Mouse (Mus musculus) spleen, embryonic (tissue): ENCODE data around the gene Angel2.
"Not testable (repeated sequence)": the region's sequence is repeated elsewhere in the genome, so short reads cannot be mapped to it uniquely, and the experiment has no call there.

Source experiments
- CTCF ChIA-PET: fragments of 350-600 bp; sonication (Branson Sonifier 250); formaldehyde crosslinking; loops from one replicate; lab custom pipeline; 2022; lab: Charles Lee

Gene Angel2

GRCm38 (mm10) chr1:190924812-190925211 lies at the start of gene Angel2:
TSS of gene Angel2 (plus strand) at chr1:190925112.
- CTCF ChIA-PET: not testable (repeated sequence)

- CTCF ChIA-PET: no interaction called here
Observed at GRCm38 (mm10) chr1:190875751-190876150, 49.2 kb upstream of the Angel2 start.

- CTCF ChIA-PET: interaction anchor here (0.6 kb wide), 1 partner anchor 656 kb away, joined by 4 read pairs; no protein-coding TSS in a partner anchor
Observed at GRCm38 (mm10) chr1:190880638-190881037, 44.3 kb upstream of the Angel2 start.

DNA sequence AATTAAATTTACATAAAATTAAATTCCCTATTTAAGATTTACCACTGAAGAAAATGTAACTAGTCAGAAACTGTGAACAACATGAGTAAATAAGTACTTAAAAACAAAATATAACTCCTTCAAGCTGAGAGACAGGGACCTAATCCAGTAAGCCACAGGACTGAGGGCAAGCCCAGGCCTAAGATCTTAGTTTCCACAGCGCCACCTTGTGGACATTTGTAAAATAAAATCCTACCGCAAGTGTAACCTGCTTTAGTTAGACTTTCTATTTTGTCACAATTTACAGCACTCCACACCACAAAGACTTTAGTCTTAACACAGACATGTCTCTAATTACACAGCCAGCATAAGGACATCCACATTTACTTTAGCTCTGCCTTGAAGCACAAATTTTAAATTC lies 43.5 kb upstream of the Angel2 start:
- CTCF ChIA-PET: no interaction called here

- CTCF ChIA-PET: no interaction called here
Observed at GRCm38 (mm10) chr1:190886014-190886413, 38.9 kb upstream of the Angel2 start.

- CTCF ChIA-PET: no interaction called here
Observed at GRCm38 (mm10) chr1:190888031-190888430, 36.9 kb upstream of the Angel2 start.

DNA sequence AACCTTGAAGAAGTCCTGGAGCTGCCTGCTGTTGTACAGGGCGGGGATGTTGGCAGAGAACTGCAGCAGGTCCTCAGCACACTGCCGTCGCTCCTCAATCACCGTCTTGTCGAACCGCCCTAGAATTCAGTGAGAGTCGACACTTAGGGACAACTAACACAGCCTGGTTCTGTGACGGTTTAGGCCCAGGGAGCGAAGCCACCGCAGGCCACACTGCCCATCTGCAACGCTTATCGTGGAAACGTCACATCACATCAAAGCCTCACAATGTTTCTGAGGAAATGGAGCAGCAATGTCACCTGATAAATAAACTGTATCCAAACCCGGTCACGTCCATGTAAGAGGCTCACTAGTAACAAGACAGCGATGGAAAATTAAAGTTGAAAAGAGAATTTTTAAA lies 36.3 kb upstream of the Angel2 start:
- CTCF ChIA-PET: no interaction called here

GRCm38 (mm10) chr1:190893559-190894167 lies 31.2 kb upstream of the Angel2 start:
- CTCF ChIA-PET: no interaction called here

DNA sequence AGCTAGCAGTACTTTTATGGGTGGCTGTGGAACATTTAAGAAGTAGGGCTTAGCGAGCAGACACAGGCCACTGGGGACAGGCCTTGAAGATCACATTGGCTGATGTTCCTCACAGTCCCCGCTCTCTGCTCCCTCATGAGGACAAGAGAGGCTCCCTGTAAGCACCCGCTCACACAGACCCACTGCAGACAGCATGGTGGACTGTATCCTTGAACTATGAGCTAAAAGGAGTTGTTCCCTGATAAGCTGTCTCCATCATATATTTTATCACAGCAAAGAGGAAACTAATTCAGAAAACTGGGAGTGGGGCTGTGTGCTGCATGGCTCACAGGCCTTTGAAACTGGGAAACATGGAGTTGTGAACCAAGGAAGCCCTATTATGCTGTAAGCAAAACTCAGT lies 26.7 kb upstream of the Angel2 start:
- CTCF ChIA-PET: no interaction called here

GRCm38 (mm10) chr1:190898899-190899575 lies 25.9 kb upstream of the Angel2 start:
- CTCF ChIA-PET: no interaction called here

DNA sequence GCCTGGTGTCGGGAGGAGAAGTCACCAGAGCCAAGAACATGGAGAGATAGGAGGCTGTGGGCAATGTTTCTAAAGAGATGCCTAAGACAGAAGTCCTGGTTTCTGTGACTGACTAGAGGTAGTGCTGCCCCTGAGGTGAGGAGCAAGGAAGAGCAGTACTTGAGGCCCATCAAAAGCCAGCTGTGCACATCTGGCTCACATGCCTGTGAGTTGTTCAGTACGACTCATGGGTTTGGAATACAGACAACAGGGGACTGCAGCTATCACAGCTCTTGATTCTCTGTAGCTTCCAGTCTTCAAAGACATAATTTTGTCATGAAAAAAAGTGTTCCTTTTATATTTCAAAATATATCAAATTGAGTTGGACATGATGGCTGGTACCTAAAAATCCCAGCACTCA lies 23.8 kb upstream of the Angel2 start:
- CTCF ChIA-PET: no interaction called here

- CTCF ChIA-PET: no interaction called here
Observed at GRCm38 (mm10) chr1:190904136-190904535, 20.8 kb upstream of the Angel2 start.

- CTCF ChIA-PET: no interaction called here
Observed at GRCm38 (mm10) chr1:190904714-190905113, 20.2 kb upstream of the Angel2 start.

GRCm38 (mm10) chr1:190910836-190911235 lies 14.1 kb upstream of the Angel2 start:
- CTCF ChIA-PET: no interaction called here

DNA sequence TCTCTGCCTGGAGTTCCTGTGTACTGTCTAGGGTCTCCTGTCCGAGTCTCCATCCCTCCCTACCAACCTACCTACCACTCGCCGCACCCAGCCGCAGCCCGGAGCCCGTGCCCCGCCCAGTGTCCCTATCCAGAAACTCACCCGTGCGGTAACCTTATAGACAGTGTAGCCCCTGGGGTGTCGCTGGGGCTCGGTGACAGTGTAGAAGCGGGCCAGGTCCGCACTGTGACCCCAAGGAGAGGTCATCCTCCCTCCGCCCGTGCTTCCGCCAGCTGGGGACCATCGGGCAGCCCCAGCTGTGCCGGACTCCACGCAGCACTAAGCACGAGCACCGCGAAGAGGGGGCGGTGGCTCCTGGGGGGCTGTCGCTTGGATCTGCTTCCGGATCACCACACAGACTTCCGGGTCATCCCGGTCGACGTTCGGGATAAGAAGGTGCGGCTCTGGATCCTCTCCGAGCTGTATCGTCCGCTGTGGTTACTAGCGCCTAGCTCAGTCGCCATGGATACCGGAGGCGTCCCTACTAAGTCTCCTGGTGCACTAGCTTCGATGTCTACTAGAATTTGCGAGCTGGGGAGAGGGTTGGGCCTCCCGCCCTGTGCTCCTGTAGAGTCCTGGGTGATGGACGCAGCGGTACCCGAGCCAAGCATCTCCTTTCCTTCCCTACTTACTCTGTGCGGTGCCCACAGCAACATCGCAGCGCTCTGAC lies 13.3 kb upstream of the Angel2 start, which contains the start of gene Rps6kc1:
TSS of gene Rps6kc1 (minus strand) at position 356 of the 709 bp plus-strand sequence.
- CTCF ChIA-PET: no interaction called here

DNA sequence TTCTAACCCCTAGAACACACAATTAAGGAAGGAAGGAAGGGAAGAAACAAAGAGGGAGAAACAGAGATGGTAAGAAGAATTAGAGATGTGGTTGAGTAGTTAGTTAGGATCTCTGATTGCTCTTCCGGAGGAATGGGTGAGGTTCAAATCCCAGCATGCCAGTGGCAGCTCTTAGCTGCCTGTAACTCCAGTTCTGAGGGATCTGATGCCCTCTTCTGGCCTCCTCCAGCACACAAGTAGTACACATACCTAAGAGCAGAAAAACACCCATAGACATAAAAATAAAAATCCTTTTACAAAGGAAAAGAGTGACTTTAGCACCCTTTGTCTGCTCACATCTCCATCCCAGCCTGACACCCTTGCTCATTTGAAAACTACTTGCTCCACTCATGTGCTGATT lies 12.3 kb upstream of the Angel2 start:
- CTCF ChIA-PET: no interaction called here

- CTCF ChIA-PET: no interaction called here
Observed at GRCm38 (mm10) chr1:190918938-190919337, 6.0 kb upstream of the Angel2 start.

GRCm38 (mm10) chr1:190919725-190920469 lies 5.0 kb upstream of the Angel2 start:
- CTCF ChIA-PET: no interaction called here

GRCm38 (mm10) chr1:190927311-190927710 lies 2.4 kb downstream of the Angel2 start:
- CTCF ChIA-PET: no interaction called here

DNA sequence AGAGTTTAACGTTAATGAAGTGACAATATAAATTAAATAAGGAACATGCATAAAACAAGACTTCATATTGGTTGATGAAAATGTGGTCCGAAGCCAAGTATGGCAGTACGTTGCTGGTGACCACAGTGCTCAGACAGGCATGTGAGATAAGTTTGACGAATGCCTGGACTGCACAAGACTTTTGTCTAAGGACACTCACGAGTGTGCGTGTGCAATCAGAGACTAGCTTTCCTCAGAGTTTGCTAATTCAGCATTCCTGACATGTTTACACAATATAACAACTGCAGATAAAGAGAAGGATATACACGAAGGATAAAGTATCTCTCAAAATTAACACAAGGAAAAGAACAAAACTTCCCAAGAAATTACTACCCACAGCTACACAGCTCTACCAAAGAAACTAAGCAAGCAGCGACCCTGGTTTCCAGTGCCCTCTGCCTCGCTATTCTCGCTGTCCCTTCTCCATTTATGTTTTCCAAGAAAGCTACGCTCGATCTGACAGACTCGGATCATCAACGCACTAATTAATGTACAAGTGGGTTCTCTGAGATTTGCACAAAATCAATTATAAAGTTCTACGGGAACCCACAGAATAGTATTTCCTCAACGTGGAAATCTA lies 2.9 kb downstream of the Angel2 start:
- CTCF ChIA-PET: no interaction called here

DNA sequence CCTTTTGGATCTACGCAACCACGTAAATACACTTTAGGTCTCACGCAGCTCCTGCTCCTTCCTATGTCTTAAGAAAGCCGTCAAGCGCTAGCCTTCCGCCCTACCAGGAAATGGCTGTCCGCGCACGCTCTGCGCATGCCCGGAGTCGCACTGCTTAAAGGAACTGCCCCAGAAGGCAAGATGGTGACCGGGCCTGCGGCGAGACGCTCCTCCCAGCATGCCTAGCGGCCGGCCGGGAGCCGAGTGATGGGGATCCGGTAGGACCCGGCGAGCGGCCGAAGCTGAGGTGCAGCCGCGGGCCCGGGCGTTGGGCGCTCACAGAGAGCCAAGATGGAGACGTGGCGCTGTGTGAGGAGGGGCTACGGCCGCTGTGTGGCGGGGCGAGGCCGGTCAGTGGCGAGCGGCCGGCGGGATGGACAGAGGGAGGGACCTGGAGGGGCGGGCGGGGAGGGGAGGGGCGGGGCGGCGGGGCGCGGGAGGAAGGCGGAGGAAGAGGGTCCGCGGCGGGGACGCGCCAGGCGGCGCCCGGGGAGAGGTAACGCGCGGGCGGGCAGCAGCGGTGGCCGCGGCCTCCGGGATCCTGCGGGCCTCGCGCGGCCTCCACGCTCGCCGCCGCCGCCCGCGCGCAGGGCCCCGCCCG lies 3.6 kb downstream of the Angel2 start:
- CTCF ChIA-PET: no interaction called here
